Mouse (Mus musculus) olfactory bulb, adult 2 months (tissue): ENCODE measurements around the gene Rrnad1.

Experiments used
- CTCF ChIP-seq: fragments of 200-500 bp; IDR thresholded peaks from 2 replicates; pipeline ENCODE4 v1.5.1; 2012; ENCODE audit warnings: low read depth, mild to moderate bottlenecking, low read length, moderate library complexity; ENCODE audit not compliant: insufficient read depth
- POLR2A ChIP-seq: fragments of 200-500 bp; IDR thresholded peaks from 2 replicates; pipeline ENCODE4 v1.6.1; 2012; ENCODE audit warnings: mild to moderate bottlenecking, low read depth, low read length, moderate library complexity; ENCODE audit not compliant: insufficient read depth

GRCm38 (mm10) chr3:87972203-87972664 is 41.7 kb upstream of the Rrnad1 start:
- TF ChIP-seq CTCF, result no peak
- TF ChIP-seq POLR2A, result no peak
